Mouse (Mus musculus) lung, postnatal 0 days (tissue): ENCODE data around the gene Ccnl1. TPM values are rescaled to one million over a fixed set of nuclear protein-coding genes. Genes with fewer than 3 reads are reported as not detected.

Experiments
- ATAC-seq: fragments of 200-750 bp; cut with Nextera tagmentation; 2 replicates; pipeline ENCODE4 v1.8.0; 2017; ENCODE audit warnings: moderate library complexity
- DNase-seq: peaks from one replicate; pipeline ENCODE4 v3.0.0-alpha.2; 2016; ENCODE audit warnings: low spot score
- H3K27ac ChIP-seq: fragments of 300-500 bp; sonication (generic); 2 replicates; pipeline ENCODE4 v1.5.1; 2014; ENCODE audit warnings: antibody characterized with exemption, mild to moderate bottlenecking, low read length, mixed read lengths
- H3K27me3 ChIP-seq: fragments of 300-500 bp; sonication (generic); replicated peaks from 2 replicates; pipeline ENCODE4 v1.6.1; 2014; ENCODE audit warnings: low read length, mixed read lengths; ENCODE audit not compliant: insufficient read depth
- H3K36me3 ChIP-seq: fragments of 300-500 bp; sonication (generic); 2 replicates; pipeline ENCODE4 v1.6.1; 2014; ENCODE audit warnings: low read length, mixed read lengths; ENCODE audit not compliant: insufficient read depth
- H3K4me1 ChIP-seq: fragments of 300-500 bp; sonication (generic); 2 replicates; pipeline ENCODE4 v1.6.1; 2014; ENCODE audit warnings: antibody characterized with exemption, low read depth, low read length, mixed read lengths; ENCODE audit not compliant: insufficient read depth
- H3K4me2 ChIP-seq: fragments of 300-500 bp; sonication (generic); replicated peaks from 2 replicates; pipeline ENCODE4 v1.6.1; 2014; ENCODE audit warnings: low read depth, mild to moderate bottlenecking, low read length, moderate library complexity, mixed read lengths
- H3K4me3 ChIP-seq: fragments of 300-500 bp; sonication (generic); 2 replicates; pipeline ENCODE4 v1.5.1; 2014; ENCODE audit warnings: low read depth, low read length
- H3K9ac ChIP-seq: fragments of 300-500 bp; sonication (generic); replicated peaks from 2 replicates; pipeline ENCODE4 v1.6.1; 2014; ENCODE audit warnings: low read depth, mild to moderate bottlenecking
- H3K9me3 ChIP-seq: fragments of 300-500 bp; sonication (generic); 2 replicates; pipeline ENCODE4 v1.6.1; 2016; ENCODE audit warnings: low read length, mixed read lengths
- CTCF ChIP-seq: IDR thresholded peaks from 2 replicates; pipeline ENCODE4 v1.5.1; 2016; ENCODE audit warnings: antibody characterized with exemption, mild to moderate bottlenecking
- EP300 ChIP-seq: IDR thresholded peaks from 2 replicates; pipeline ENCODE4 v1.6.1; 2016; ENCODE audit warnings: antibody characterized with exemption, mild to moderate bottlenecking, control low read depth
- WGBS: fragments of 180-500 bp; shearing (Covaris S2); extraction: QIAGEN DNeasy Blood & Tissue Kit; methylation state at CpG from one replicate; pipeline ENCODE4 v1.1.7; 2014; 5-methylcytosine and 5-hydroxymethylcytosine counted together
- polyA plus RNA-seq: library from polyadenylated mRNA; unstranded; fragments of >200 nt; fragmentation: Nextera tagmentation; extraction: Ambion mirVana; gene quantifications from 2 replicates; pipeline ENCODE4 v1.2.1, GENCODE M21; 2015

Gene Ccnl1
- 94.5 and 99.4 TPM in 2 replicates for polyA plus RNA-seq

- Histone ChIP-seq H3K9me3 (no peaks in the 10 kb centered on the region), H3K36me3 (peaks cover 5% of the 10 kb centered on the region; the same call in 1 of the 2 replicates), H3K4me1 (peaks cover 6% of the 10 kb centered on the region; the same call in 1 of the 2 replicates), H3K27ac (peak within 1 kb of the TSS; percentile 100), H3K4me3 (peak within 1 kb of the TSS; percentile 100), H3K9ac (peak within 1 kb of the TSS; percentile 100), H3K4me2 (peak within 1 kb of the TSS; percentile 75), H3K27me3 (no peaks in the 10 kb centered on the region)
- under 1% methylated on average over 61 of the region's 70 CpGs for WGBS
- DNase-seq (peak; percentile 97), ATAC-seq (peak; percentile 96)
- TF ChIP-seq EP300 (peak; percentile 71), CTCF (no peak)
These were observed at the start of gene Ccnl1 for GRCm38 (mm10) chr3:65958102-65958839. Gene Ccnl1 (minus strand): TSS chr3:65958249.

- no peak overlapping the region for H3K4me3 ChIP-seq
- no peak for DNase-seq
- no peak overlapping the region for H3K4me2 ChIP-seq
- TF ChIP-seq CTCF (no peak), EP300 (no peak)
- no peaks in the 10 kb centered on the region for H3K4me1 ChIP-seq
- H3K9me3 ChIP-seq: no peaks in the 10 kb centered on the region
- no peaks in the 10 kb centered on the region for H3K27me3 ChIP-seq
- H3K9ac ChIP-seq: no peak overlapping the region
- ATAC-seq: no peak
- H3K27ac ChIP-seq: no peak overlapping the region
- no peaks in the 10 kb centered on the region for H3K36me3 ChIP-seq
- 68% methylated on average over 4 of the region's 4 CpGs for WGBS
These were observed 46.9 kb upstream of the Ccnl1 start for GRCm38 (mm10) chr3:66004989-66005388.

GRCm38 (mm10) chr3:66004220-66004951, 46.3 kb upstream of the Ccnl1 start:
- DNase-seq: peak; percentile 62
- TF ChIP-seq EP300 (no peak), CTCF (peak; percentile 42)
- Histone ChIP-seq H3K4me2 (no peak overlapping the region), H3K4me1 (no peaks in the 10 kb centered on the region), H3K9me3 (no peaks in the 10 kb centered on the region), H3K36me3 (no peaks in the 10 kb centered on the region), H3K27me3 (no peaks in the 10 kb centered on the region), H3K9ac (no peak overlapping the region), H3K4me3 (no peak overlapping the region), H3K27ac (no peak overlapping the region)
- WGBS: 61% methylated on average over 7 of the region's 7 CpGs
- ATAC-seq: no peak

GRCm38 (mm10) chr3:66000400-66000799, 42.4 kb upstream of the Ccnl1 start:
- no peak for DNase-seq
- 91% methylated on average over 2 of the region's 2 CpGs for WGBS
- Histone ChIP-seq H3K9ac (no peak overlapping the region), H3K4me1 (no peaks in the 10 kb centered on the region), H3K4me3 (no peak overlapping the region), H3K4me2 (no peak overlapping the region), H3K36me3 (no peaks in the 10 kb centered on the region), H3K27ac (no peak overlapping the region), H3K9me3 (no peaks in the 10 kb centered on the region), H3K27me3 (no peaks in the 10 kb centered on the region)
- TF ChIP-seq CTCF: no peak
- no peak for TF ChIP-seq EP300
- ATAC-seq: no peak

GRCm38 (mm10) chr3:65997360-65998008, 39.4 kb upstream of the Ccnl1 start:
- TF ChIP-seq EP300 (no peak), CTCF (no peak)
- Histone ChIP-seq H3K4me2 (no peak overlapping the region), H3K27me3 (no peaks in the 10 kb centered on the region), H3K4me3 (no peak overlapping the region), H3K27ac (no peak overlapping the region), H3K9me3 (no peaks in the 10 kb centered on the region), H3K36me3 (no peaks in the 10 kb centered on the region), H3K4me1 (no peaks in the 10 kb centered on the region), H3K9ac (no peak overlapping the region)
- no peak for ATAC-seq
- DNase-seq: no peak
- WGBS: 62% methylated on average over 7 of the region's 7 CpGs
